Mouse (Mus musculus) G1E (cell line): Measurements from ENCODE around the gene Chd5.

Experiments
- CTCF ChIP-seq: IDR thresholded peaks from 2 replicates; pipeline ENCODE4 v1.5.1; 2012; ENCODE audit warnings: low read depth, low read length, inconsistent platforms, mixed read lengths
- GATA1 ChIP-seq: IDR thresholded peaks from 2 replicates; pipeline ENCODE4 v1.6.1; 2012; ENCODE audit warnings: borderline replicate concordance, low read length, inconsistent platforms, mixed read lengths
- GATA2 ChIP-seq: IDR thresholded peaks from 2 replicates; pipeline ENCODE4 v1.6.1; 2012; ENCODE audit warnings: low read depth, low read length, inconsistent platforms, borderline replicate concordance
- POLR2AphosphoS5 ChIP-seq: IDR thresholded peaks from 2 replicates; pipeline ENCODE4 v1.6.1; 2012; ENCODE audit warnings: low read depth, low read length, inconsistent platforms; ENCODE audit not compliant: insufficient replicate concordance
- TAL1 ChIP-seq: conservative IDR thresholded peaks from 2 replicates; pipeline ENCODE4 v1.6.1; 2012; ENCODE audit warnings: low read depth, low read length, inconsistent platforms, mixed read lengths

GRCm38 (mm10) chr4:152317631-152318033 lies 20.8 kb upstream of the Chd5 start:
- TF ChIP-seq GATA1 = no peak
- no peak for TF ChIP-seq TAL1
- TF ChIP-seq CTCF = no peak
- no peak for TF ChIP-seq POLR2AphosphoS5
- TF ChIP-seq GATA2 = no peak
